ENCODE assay signal across 24 mouse cellular contexts in genomic region chr10:115107666-115108540, GRCm38 (mm10).
DNase-seq lines count a peak whose midpoint lies in the region; ATAC-seq lines count a peak whose summit lies in the region.
"Had no signal": no experiment of that assay in that cellular context is flagged by ENCODE, and none has a peak within 500 bp of the region (broad histone marks: within the 10 kb centered on the region; RNA-seq: fewer than 3 reads in every experiment).

No protein-coding gene starts in this region.

- no peaks in the 10 kb centered on the region for H3K9me3 ChIP-seq in embryonic facial prominence, embryonic 15.5 days (replicated peaks)
- H3K9me3 ChIP-seq: forebrain, embryonic 12.5 days; heart, embryonic 15.5 days; kidney, embryonic 15.5 days had no signal

- intact Hi-C loops in left cerebral cortex, postnatal 4 days (cut with DNase I), result no loop called here

- no peak for ATAC-seq in cerebellum, adult (ENCODE audit: insufficient number of reproducible peaks, low FRiP score, low TSS enrichment)
- peak; percentile 58; the same call in 1 of the 2 replicates for ATAC-seq in embryonic facial prominence, embryonic 15.5 days (ENCODE audit: insufficient number of reproducible peaks, low FRiP score, low TSS enrichment, low read depth)
- ATAC-seq: intestine, postnatal 0 days; liver, postnatal 0 days had no signal

- WGBS in embryonic facial prominence, embryonic 15.5 days, result 41% methylated on average over 16 of the region's 16 CpGs

- H3K4me1 ChIP-seq in embryonic facial prominence, embryonic 15.5 days, result no peaks in the 10 kb centered on the region
- H3K4me1 ChIP-seq: forebrain, embryonic 12.5 days; heart, embryonic 15.5 days; kidney, embryonic 15.5 days had no signal

- no peaks in the 10 kb centered on the region for H3K27me3 ChIP-seq in embryonic facial prominence, embryonic 15.5 days
- H3K27me3 ChIP-seq: forebrain, embryonic 12.5 days; heart, embryonic 15.5 days; kidney, embryonic 15.5 days had no signal

- no peak overlapping the region for H3K9ac ChIP-seq in embryonic facial prominence, embryonic 15.5 days
- H3K9ac ChIP-seq: forebrain, embryonic 12.5 days; heart, embryonic 15.5 days; kidney, embryonic 15.5 days; liver, postnatal 0 days had no signal

- no peaks in the 10 kb centered on the region for H3K36me3 ChIP-seq in embryonic facial prominence, embryonic 15.5 days
- H3K36me3 ChIP-seq: forebrain, embryonic 12.5 days; heart, embryonic 15.5 days; kidney, embryonic 15.5 days had no signal

- H3K4me2 ChIP-seq in embryonic facial prominence, embryonic 15.5 days (replicated peaks), result no peak overlapping the region
- H3K4me2 ChIP-seq: forebrain, embryonic 12.5 days; heart, embryonic 15.5 days; kidney, embryonic 15.5 days; liver, embryonic 11.5 days; midbrain, embryonic 11.5 days had no signal

- DNase-seq in cerebellum, postnatal 10 days, result peak; percentile 38 to 52
- peak; percentile 56 for DNase-seq in left cerebral cortex, postnatal 4 days
- DNase-seq in left cerebral cortex, adult 11 months (ENCODE audit: low spot score), result no peak
- DNase-seq in Muller cell, postnatal 12 days (ENCODE audit: inconsistent ontology term), result peak; percentile 19
- no peak for DNase-seq in lung, adult 18-20 months
- DNase-seq: B cell, adult 2 months; cerebellum, adult 9-10 months; gastrocnemius, adult 2 months; heart, postnatal 4 days; kidney, postnatal 36 days; liver, postnatal 0 days; lung, postnatal 14 days; right cerebral cortex, adult 18-20 months; right cerebral cortex, postnatal 4 days; thymus, postnatal 14 days had no signal

- no peak overlapping the region for H3K27ac ChIP-seq in embryonic facial prominence, embryonic 15.5 days (replicated peaks)
- H3K27ac ChIP-seq: forebrain, embryonic 12.5 days; gastrocnemius, adult 2 months; heart, embryonic 15.5 days; kidney, embryonic 15.5 days had no signal

- no peak overlapping the region for H3K4me3 ChIP-seq in embryonic facial prominence, embryonic 15.5 days (replicated peaks)
- H3K4me3 ChIP-seq: erythroblast, embryonic 14.5 days; forebrain, embryonic 12.5 days; gastrocnemius, adult 2 months; heart, embryonic 15.5 days; kidney, embryonic 15.5 days had no signal

Comparison
In these comparisons a context has a peak if more than half of its experiments do, and no peak if none do; other contexts are left out.
1. DNase-seq: peak in cerebellum, postnatal 10 days (2 of 2), left cerebral cortex, postnatal 4 days (single experiment) and Muller cell, postnatal 12 days (single experiment); none in left cerebral cortex, adult 11 months (single experiment) and lung, adult 18-20 months (0 of 2).